8 mouse cellular contexts compared by ENCODE assay signal in the genomic region with DNA sequence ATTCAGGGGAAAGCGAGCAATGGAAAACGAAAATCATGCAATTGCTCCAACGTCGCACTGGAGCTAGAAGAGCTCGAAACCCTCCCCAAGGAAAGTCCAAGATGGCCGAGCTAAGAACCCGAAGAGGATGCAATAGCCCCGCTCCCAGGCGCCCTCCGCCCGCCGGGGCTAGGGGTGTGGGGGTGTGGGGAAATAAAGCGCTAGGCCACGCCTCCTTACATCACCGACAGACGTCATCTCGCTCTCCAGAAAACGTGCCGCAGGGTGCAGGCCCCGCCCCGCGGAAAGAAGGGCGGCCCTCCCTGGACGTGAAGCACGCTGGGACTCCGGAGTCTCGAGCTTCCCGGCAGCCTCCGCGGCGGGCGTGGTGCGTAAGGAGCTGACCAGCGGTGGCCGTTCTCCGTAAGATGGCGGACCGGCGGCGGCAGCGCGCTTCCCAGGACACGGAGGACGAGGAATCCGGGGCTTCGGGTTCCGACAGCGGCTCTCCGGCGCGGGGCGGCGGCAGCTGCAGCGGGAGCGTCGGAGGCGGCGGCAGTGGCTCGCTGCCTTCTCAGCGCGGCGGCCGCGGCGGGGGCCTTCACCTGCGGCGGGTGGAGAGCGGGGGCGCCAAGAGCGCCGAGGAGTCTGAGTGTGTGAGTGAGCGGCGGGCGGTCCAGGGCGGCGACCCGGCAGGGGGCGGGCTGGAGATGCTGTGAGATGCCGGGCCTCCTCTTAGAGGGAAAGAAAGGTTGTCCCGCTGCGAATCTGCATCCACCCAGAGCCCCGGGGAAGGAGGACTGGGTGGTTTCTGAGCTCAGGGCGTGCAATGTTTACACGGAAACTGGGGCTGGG. TPM values are rescaled to one million over a fixed set of nuclear protein-coding genes. Genes with fewer than 3 reads are reported as not detected.
DNase-seq lines count a peak whose midpoint lies in the region; ATAC-seq and TF ChIP-seq lines count a peak whose summit lies in the region.

No protein-coding gene starts in this region.

- H3K4me3 ChIP-seq in hindbrain, embryonic 10.5 days, result peak overlapping the region; percentile 87
- peak overlapping the region; percentile 96 for H3K4me3 ChIP-seq in lung, postnatal 0 days (ENCODE audit: low read depth, low read length)

- peaks cover 24% of the 10 kb centered on the region for H3K4me1 ChIP-seq in hindbrain, embryonic 10.5 days (replicated peaks)
- H3K4me1 ChIP-seq in lung, postnatal 0 days (ENCODE audit: insufficient read depth, low read depth, low read length), result peaks cover 5% of the 10 kb centered on the region; the same call in 1 of the 2 replicates

- no peak for TF ChIP-seq EP300 in lung, postnatal 0 days (IDR thresholded peaks at IDR 0.05)

- H3K27me3 ChIP-seq in hindbrain, embryonic 10.5 days (ENCODE audit: insufficient read depth, poor library complexity, severe bottlenecking), result no peaks in the 10 kb centered on the region
- H3K27me3 ChIP-seq in lung, postnatal 0 days (replicated peaks; ENCODE audit: insufficient read depth, low read length), result no peaks in the 10 kb centered on the region

- peak overlapping the region; percentile 72 for H3K4me2 ChIP-seq in lung, postnatal 0 days (replicated peaks; ENCODE audit: low read depth, low read length)

- H3K27ac ChIP-seq in hindbrain, embryonic 10.5 days, result peak overlapping the region; percentile 98
- H3K27ac ChIP-seq in lung, postnatal 0 days (ENCODE audit: low read length), result peak overlapping the region; percentile 99

- peak; percentile 98 for ATAC-seq in lung, postnatal 0 days

- peaks cover 78% of the 10 kb centered on the region for H3K36me3 ChIP-seq in hindbrain, embryonic 10.5 days
- peaks cover 22% of the 10 kb centered on the region; the same call in 1 of the 2 replicates for H3K36me3 ChIP-seq in lung, postnatal 0 days (ENCODE audit: insufficient read depth, low read length)

- WGBS in hindbrain, embryonic 10.5 days, result under 1% methylated on average over 84 of the region's 84 CpGs
- WGBS in lung, postnatal 0 days, result 3% methylated on average over 55 of the region's 84 CpGs

- DNase-seq in MEL-GATA-1-ER (ENCODE audit: extremely low read depth, low read depth), result peak; percentile 87
- peak; percentile 99 for DNase-seq in cerebellum, adult 8-10 months
- peak; percentile 99 for DNase-seq in forelimb bud, embryonic 11.5 days (ENCODE audit: low read depth, low spot score)
- DNase-seq in hindbrain, embryonic 10.5 days (ENCODE audit: low spot score), result peak; percentile 99
- peak; percentile 99 for DNase-seq in layer of hippocampus, adult 9-11 months
- peak; percentile 99 for DNase-seq in lung, postnatal 0 days (ENCODE audit: low spot score)
- peak; percentile 98 for DNase-seq in ovary, postnatal 14 days (ENCODE audit: low spot score)
- peak; percentile 99 for DNase-seq in thymus, postnatal 14 days

- peak overlapping the region; percentile 95 for H3K9ac ChIP-seq in lung, postnatal 0 days (replicated peaks; ENCODE audit: low read depth)

- peak; percentile 64 for TF ChIP-seq CTCF in lung, postnatal 0 days (IDR thresholded peaks at IDR 0.05)

- H3K9me3 ChIP-seq in hindbrain, embryonic 10.5 days, result no peaks in the 10 kb centered on the region
- no peaks in the 10 kb centered on the region for H3K9me3 ChIP-seq in lung, postnatal 0 days (ENCODE audit: low read length)

RNA-seq across cellular contexts. Expression of a gene that starts 5.0 kb away (rescaled TPM):
- 49.5 and 55.9 TPM in 2 replicates for polyA plus RNA-seq in hindbrain, embryonic 10.5 days (2016; fragmentation: Nextera tagmentation; extraction: Ambion mirVana)
- polyA plus RNA-seq in lung, postnatal 0 days (2015; fragmentation: Nextera tagmentation; extraction: Ambion mirVana), result 22.7 and 22.9 TPM in 2 replicates

RNA-seq across cellular contexts. Expression of a gene that starts 14.4 kb away (rescaled TPM):
- 24.4 and 25.2 TPM in 2 replicates for polyA plus RNA-seq in hindbrain, embryonic 10.5 days (2016; fragmentation: Nextera tagmentation; extraction: Ambion mirVana)
- 16.3 and 21.3 TPM in 2 replicates for polyA plus RNA-seq in lung, postnatal 0 days (2015; fragmentation: Nextera tagmentation; extraction: Ambion mirVana)

RNA-seq across cellular contexts. Expression of a gene that starts 26.9 kb away (rescaled TPM):
- polyA plus RNA-seq in hindbrain, embryonic 10.5 days (2016; fragmentation: Nextera tagmentation; extraction: Ambion mirVana), result 1.1 and 2.2 TPM in 2 replicates
- polyA plus RNA-seq in lung, postnatal 0 days (2015; fragmentation: Nextera tagmentation; extraction: Ambion mirVana), result 1.1 and 1.5 TPM in 2 replicates

RNA-seq across cellular contexts. Expression of a gene that starts 34.5 kb away (rescaled TPM):
- 1.2 and 1.5 TPM in 2 replicates for polyA plus RNA-seq in hindbrain, embryonic 10.5 days (2016; fragmentation: Nextera tagmentation; extraction: Ambion mirVana)
- 6.9 and 8.9 TPM in 2 replicates for polyA plus RNA-seq in lung, postnatal 0 days (2015; fragmentation: Nextera tagmentation; extraction: Ambion mirVana)

RNA-seq across cellular contexts. Expression of a gene that starts 53.8 kb away (rescaled TPM):
- 4.6 and 4.7 TPM in 2 replicates for polyA plus RNA-seq in hindbrain, embryonic 10.5 days (2016; fragmentation: Nextera tagmentation; extraction: Ambion mirVana)
- 4.0 and 4.1 TPM in 2 replicates for polyA plus RNA-seq in lung, postnatal 0 days (2015; fragmentation: Nextera tagmentation; extraction: Ambion mirVana)

Comparison
In these comparisons a context has a peak if more than half of its experiments do, and no peak if none do; other contexts are left out.
1. Peak in every context shown above with its lines: DNase-seq, ATAC-seq, H3K4me3 ChIP-seq and H3K27ac ChIP-seq.